Mouse (Mus musculus): ENCODE data around the gene Copz2. TPM values are rescaled to one million over a fixed set of nuclear protein-coding genes. Genes with fewer than 3 reads are reported as not detected.

Gene Copz2
- total RNA-seq, 1 experiment: 5.5 TPM

DNA sequence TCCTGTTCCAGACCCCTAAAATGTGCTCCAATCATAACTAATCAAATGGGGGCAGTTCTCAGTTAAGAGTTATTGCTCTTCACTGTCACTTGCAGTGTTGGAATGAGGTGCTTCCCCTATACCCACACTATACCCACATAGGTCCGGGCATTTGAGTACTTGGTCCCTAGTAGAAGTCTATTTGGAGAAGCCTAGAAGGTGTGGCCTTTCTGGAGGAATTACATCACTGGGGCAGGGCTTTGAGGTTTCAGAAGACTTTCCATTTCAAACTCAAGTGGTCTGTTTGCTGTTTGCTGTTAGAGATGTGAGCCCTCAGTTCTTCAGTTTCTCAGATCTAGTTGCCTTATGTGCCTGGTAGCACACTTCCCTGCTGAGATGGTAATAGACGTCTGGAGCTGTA lies 16.7 kb upstream of the Copz2 start:
- in situ Hi-C loops (cut with MboI; ENCODE audit: low sequenced_read_pairs in 2 of 2, unreplicated experiment in 2 of 2): no loop called here
- no peak for TF ChIP-seq HCFC1 (IDR thresholded peaks at IDR 0.05; ENCODE audit: borderline replicate concordance, insufficient read depth, low read length)
- no peak for TF ChIP-seq ZC3H11A (IDR thresholded peaks at IDR 0.05; ENCODE audit: borderline replicate concordance, low read depth, low read length)
- TF ChIP-seq ZNF384 (IDR thresholded peaks at IDR 0.05; ENCODE audit: low read depth, low read length): no peak
- TF ChIP-seq MAFK (IDR thresholded peaks at IDR 0.05; ENCODE audit: insufficient read depth, low read depth, low read length): no peak
- no peak for TF ChIP-seq CHD2 (IDR thresholded peaks at IDR 0.05; ENCODE audit: low read depth, low read length)

DNA sequence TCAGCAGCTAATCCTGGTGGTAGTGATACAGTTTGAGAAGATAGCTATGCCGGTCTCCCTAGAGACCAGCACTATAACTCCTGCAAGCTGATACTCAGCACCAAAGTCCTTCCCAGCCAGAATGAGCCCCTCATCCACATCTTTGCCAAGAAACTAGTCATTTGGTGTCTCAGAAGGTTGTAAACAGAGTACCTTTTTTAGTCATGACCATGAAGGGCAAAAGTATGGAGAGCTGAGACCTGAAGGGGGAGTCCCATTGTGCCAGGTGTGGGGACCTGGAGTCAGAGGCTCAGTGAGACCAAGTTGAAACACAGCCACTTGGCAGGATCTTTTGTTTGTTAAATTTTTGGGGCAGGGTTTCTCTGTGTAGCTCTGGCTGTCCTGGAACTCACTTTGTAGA lies 15.5 kb upstream of the Copz2 start:
- Histone ChIP-seq H3K27ac (ENCODE audit: insufficient read depth, low read depth, low read length, poor library complexity, severe bottlenecking) (no peak overlapping the region), H3K4me3 (ENCODE audit: insufficient read depth in 1 of 2, low read depth in 1 of 2, low read length in 2 of 2, poor library complexity in 1 of 2, severe bottlenecking in 1 of 2) (no peak overlapping the region), H3K4me1 (ENCODE audit: control insufficient read depth in 2 of 2, insufficient read depth in 2 of 2, low read length in 2 of 2, poor library complexity in 1 of 2) (no peaks in the 10 kb centered on the region; a peak in 1 of 4 replicates), H3K9ac (ENCODE audit: insufficient read depth, low read depth, low read length, poor library complexity, severe bottlenecking) (no peak overlapping the region), H3K36me3 (ENCODE audit: control insufficient read depth, insufficient read depth, low read length, poor library complexity, severe bottlenecking) (no peaks in the 10 kb centered on the region), H3K9me3 (ENCODE audit: control insufficient read depth, insufficient read depth, low read depth, low read length) (no peaks in the 10 kb centered on the region)
- TF ChIP-seq ZC3H11A (IDR thresholded peaks at IDR 0.05; ENCODE audit: borderline replicate concordance, low read depth, low read length) (no peak), MAFK (IDR thresholded peaks at IDR 0.05; ENCODE audit: insufficient read depth, low read depth, low read length) (no peak), ZNF384 (IDR thresholded peaks at IDR 0.05; ENCODE audit: low read depth, low read length) (no peak), HCFC1 (IDR thresholded peaks at IDR 0.05; ENCODE audit: borderline replicate concordance, insufficient read depth, low read length) (no peak), CHD2 (IDR thresholded peaks at IDR 0.05; ENCODE audit: low read depth, low read length) (no peak)
- DNase-seq (ENCODE audit: low read depth, low spot score): no peak
- in situ Hi-C loops (cut with MboI; ENCODE audit: low sequenced_read_pairs in 2 of 2, unreplicated experiment in 2 of 2): no loop called here

More for the DNA sequence above, 16.7 kb upstream of the Copz2 start:
- no peak overlapping the region for H3K4me3 ChIP-seq (ENCODE audit: insufficient read depth in 1 of 2, low read depth in 1 of 2, low read length in 2 of 2, poor library complexity in 1 of 2, severe bottlenecking in 1 of 2)
- H3K36me3 ChIP-seq (ENCODE audit: control insufficient read depth, insufficient read depth, low read length, poor library complexity, severe bottlenecking): no peaks in the 10 kb centered on the region
- H3K9me3 ChIP-seq (ENCODE audit: control insufficient read depth, insufficient read depth, low read depth, low read length): no peaks in the 10 kb centered on the region
- H3K4me1 ChIP-seq (ENCODE audit: control insufficient read depth in 2 of 2, insufficient read depth in 2 of 2, low read length in 2 of 2, poor library complexity in 1 of 2): peaks cover 0 to 5% of the 10 kb centered on the region in 2 experiments; a peak in 2 of 4 replicates
- H3K9ac ChIP-seq (ENCODE audit: insufficient read depth, low read depth, low read length, poor library complexity, severe bottlenecking): no peak overlapping the region
- H3K27ac ChIP-seq (ENCODE audit: insufficient read depth, low read depth, low read length, poor library complexity, severe bottlenecking): no peak overlapping the region
- no peak for DNase-seq (ENCODE audit: low read depth, low spot score)

DNA sequence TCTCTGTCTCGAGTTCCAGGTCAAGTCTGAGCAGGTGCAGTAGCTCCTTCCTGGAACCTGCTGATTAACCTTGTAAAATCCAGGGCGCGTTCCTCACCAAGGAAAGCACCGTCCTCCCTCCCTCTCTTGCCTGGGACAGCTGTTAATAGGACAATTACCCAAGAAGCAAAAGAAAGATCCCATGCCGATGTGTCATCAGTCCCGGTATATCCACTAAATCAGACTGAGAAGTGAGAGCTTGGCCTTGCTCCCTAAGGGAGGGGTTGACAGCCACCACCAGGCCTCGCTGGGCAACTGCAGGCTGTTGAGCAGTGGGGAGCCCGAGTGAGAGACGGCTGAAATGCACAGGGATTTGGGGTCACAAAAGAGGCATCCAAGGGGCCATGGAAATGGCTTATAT lies 12.4 kb upstream of the Copz2 start:
- no peak for DNase-seq (ENCODE audit: low read depth, low spot score)
- H3K4me3 ChIP-seq (ENCODE audit: insufficient read depth in 1 of 2, low read depth in 1 of 2, low read length in 2 of 2, poor library complexity in 1 of 2, severe bottlenecking in 1 of 2): no peak overlapping the region
- H3K9ac ChIP-seq (ENCODE audit: insufficient read depth, low read depth, low read length, poor library complexity, severe bottlenecking): no peak overlapping the region
- peaks cover 0 to 4% of the 10 kb centered on the region in 2 experiments; a peak in 1 of 4 replicates for H3K4me1 ChIP-seq (ENCODE audit: control insufficient read depth in 2 of 2, insufficient read depth in 2 of 2, low read length in 2 of 2, poor library complexity in 1 of 2)
- H3K9me3 ChIP-seq (ENCODE audit: control insufficient read depth, insufficient read depth, low read depth, low read length): no peaks in the 10 kb centered on the region
- H3K27ac ChIP-seq (ENCODE audit: insufficient read depth, low read depth, low read length, poor library complexity, severe bottlenecking): no peak overlapping the region
- no peaks in the 10 kb centered on the region for H3K36me3 ChIP-seq (ENCODE audit: control insufficient read depth, insufficient read depth, low read length, poor library complexity, severe bottlenecking)
- in situ Hi-C loops (cut with MboI; ENCODE audit: low sequenced_read_pairs in 2 of 2, unreplicated experiment in 2 of 2): no loop called here
- TF ChIP-seq ZC3H11A (IDR thresholded peaks at IDR 0.05; ENCODE audit: borderline replicate concordance, low read depth, low read length): no peak
- TF ChIP-seq CHD2 (IDR thresholded peaks at IDR 0.05; ENCODE audit: low read depth, low read length): no peak
- no peak for TF ChIP-seq ZNF384 (IDR thresholded peaks at IDR 0.05; ENCODE audit: low read depth, low read length)
- no peak for TF ChIP-seq HCFC1 (IDR thresholded peaks at IDR 0.05; ENCODE audit: borderline replicate concordance, insufficient read depth, low read length)
- no peak for TF ChIP-seq MAFK (IDR thresholded peaks at IDR 0.05; ENCODE audit: insufficient read depth, low read depth, low read length)

DNA sequence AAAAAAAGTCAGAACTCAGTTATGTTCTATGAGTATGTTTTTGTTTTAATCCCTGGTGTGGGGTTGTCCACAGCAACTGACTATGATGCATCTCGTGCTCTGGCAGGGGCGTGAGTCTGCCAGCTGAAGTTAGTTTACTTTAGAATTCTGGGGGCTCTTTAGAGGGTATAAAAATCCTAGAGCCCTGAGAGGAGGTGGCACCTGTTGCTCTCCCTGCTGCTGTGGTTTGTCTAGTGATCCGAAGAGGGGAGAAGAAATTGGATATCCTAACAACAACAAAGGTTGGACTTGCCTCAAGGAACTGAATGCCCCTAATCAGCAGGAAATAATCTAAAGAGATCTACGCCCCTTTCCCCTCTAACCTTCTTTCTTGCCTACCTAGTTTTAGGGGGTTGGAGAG lies 11.3 kb upstream of the Copz2 start:
- Histone ChIP-seq H3K9me3 (ENCODE audit: control insufficient read depth, insufficient read depth, low read depth, low read length) (no peaks in the 10 kb centered on the region), H3K36me3 (ENCODE audit: control insufficient read depth, insufficient read depth, low read length, poor library complexity, severe bottlenecking) (no peaks in the 10 kb centered on the region), H3K4me1 (ENCODE audit: control insufficient read depth in 2 of 2, insufficient read depth in 2 of 2, low read length in 2 of 2, poor library complexity in 1 of 2) (peaks cover 0 to 4% of the 10 kb centered on the region in 2 experiments; a peak in 1 of 4 replicates), H3K9ac (ENCODE audit: insufficient read depth, low read depth, low read length, poor library complexity, severe bottlenecking) (no peak overlapping the region), H3K4me3 (ENCODE audit: insufficient read depth in 1 of 2, low read depth in 1 of 2, low read length in 2 of 2, poor library complexity in 1 of 2, severe bottlenecking in 1 of 2) (no peak overlapping the region), H3K27ac (ENCODE audit: insufficient read depth, low read depth, low read length, poor library complexity, severe bottlenecking) (no peak overlapping the region)
- in situ Hi-C loops (cut with MboI; ENCODE audit: low sequenced_read_pairs in 2 of 2, unreplicated experiment in 2 of 2): no loop called here
- no peak for DNase-seq (ENCODE audit: low read depth, low spot score)
- TF ChIP-seq HCFC1 (IDR thresholded peaks at IDR 0.05; ENCODE audit: borderline replicate concordance, insufficient read depth, low read length) (no peak), ZNF384 (IDR thresholded peaks at IDR 0.05; ENCODE audit: low read depth, low read length) (no peak), MAFK (IDR thresholded peaks at IDR 0.05; ENCODE audit: insufficient read depth, low read depth, low read length) (no peak), ZC3H11A (IDR thresholded peaks at IDR 0.05; ENCODE audit: borderline replicate concordance, low read depth, low read length) (no peak), CHD2 (IDR thresholded peaks at IDR 0.05; ENCODE audit: low read depth, low read length) (no peak)

DNA sequence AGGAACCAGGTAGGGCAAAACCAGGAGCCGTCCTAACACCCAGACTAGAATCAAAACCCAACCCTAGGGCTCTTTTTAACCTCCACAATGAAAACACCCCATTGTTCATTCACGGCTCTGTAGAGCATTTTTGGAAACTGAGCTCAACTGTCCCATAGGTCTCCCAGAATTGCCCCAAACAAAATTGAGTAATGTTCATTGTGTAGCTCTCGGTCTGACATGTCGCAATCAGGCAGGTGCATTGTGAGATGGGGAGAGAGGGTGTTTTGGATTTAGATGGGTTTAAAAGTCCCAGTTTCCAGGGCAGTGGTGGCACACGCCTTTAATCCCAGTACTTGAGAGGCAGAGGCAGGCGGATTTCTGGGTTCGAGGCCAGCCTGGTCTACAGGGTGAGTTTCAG lies 10.2 kb upstream of the Copz2 start:
- DNase-seq (ENCODE audit: low read depth, low spot score): no peak
- Histone ChIP-seq H3K36me3 (ENCODE audit: control insufficient read depth, insufficient read depth, low read length, poor library complexity, severe bottlenecking) (no peaks in the 10 kb centered on the region), H3K9ac (ENCODE audit: insufficient read depth, low read depth, low read length, poor library complexity, severe bottlenecking) (no peak overlapping the region), H3K4me3 (ENCODE audit: insufficient read depth in 1 of 2, low read depth in 1 of 2, low read length in 2 of 2, poor library complexity in 1 of 2, severe bottlenecking in 1 of 2) (no peak overlapping the region), H3K27ac (ENCODE audit: insufficient read depth, low read depth, low read length, poor library complexity, severe bottlenecking) (no peak overlapping the region), H3K4me1 (ENCODE audit: control insufficient read depth in 2 of 2, insufficient read depth in 2 of 2, low read length in 2 of 2, poor library complexity in 1 of 2) (peaks cover 0 to 4% of the 10 kb centered on the region in 2 experiments; a peak in 1 of 4 replicates), H3K9me3 (ENCODE audit: control insufficient read depth, insufficient read depth, low read depth, low read length) (no peaks in the 10 kb centered on the region)
- TF ChIP-seq MAFK (IDR thresholded peaks at IDR 0.05; ENCODE audit: insufficient read depth, low read depth, low read length) (no peak), ZC3H11A (IDR thresholded peaks at IDR 0.05; ENCODE audit: borderline replicate concordance, low read depth, low read length) (no peak), HCFC1 (IDR thresholded peaks at IDR 0.05; ENCODE audit: borderline replicate concordance, insufficient read depth, low read length) (no peak), CHD2 (IDR thresholded peaks at IDR 0.05; ENCODE audit: low read depth, low read length) (no peak), ZNF384 (IDR thresholded peaks at IDR 0.05; ENCODE audit: low read depth, low read length) (no peak)
- in situ Hi-C loops (cut with MboI; ENCODE audit: low sequenced_read_pairs in 2 of 2, unreplicated experiment in 2 of 2): no loop called here

All from ES-E14 (cell line).